Mouse (Mus musculus) limb, embryonic 11.5 days (tissue): Measurements from ENCODE around the gene B230217C12Rik. TPM values are rescaled to one million over a fixed set of nuclear protein-coding genes. Genes with fewer than 3 reads are reported as not detected.
A peak's percentile ranks its signal among the peaks of the same experiment; 100 is the strongest.

ENCODE experiments used
- ATAC-seq: fragments of 200-750 bp; cut with Nextera tagmentation; 2 replicates; pipeline ENCODE4 v1.8.0; 2017; ENCODE audit warnings: low read depth; ENCODE audit not compliant: insufficient number of reproducible peaks, low FRiP score, low TSS enrichment
- DNase-seq: peaks from one replicate; pipeline ENCODE4 v3.0.0-alpha.2; 2015; ENCODE audit warnings: low spot score
- H3K27ac ChIP-seq: fragments of 300-500 bp; sonication (generic); replicated peaks from 2 replicates; pipeline ENCODE4 v1.5.1; 2014; ENCODE audit warnings: low read depth, mild to moderate bottlenecking, low read length
- H3K27me3 ChIP-seq: fragments of 300-500 bp; sonication (generic); 2 replicates; pipeline ENCODE4 v1.6.1; 2014; ENCODE audit warnings: mild to moderate bottlenecking, low read length, mixed read lengths; ENCODE audit not compliant: control insufficient read depth, insufficient read depth
- H3K36me3 ChIP-seq: fragments of 300-500 bp; sonication (generic); 2 replicates; pipeline ENCODE4 v1.6.1; 2014; ENCODE audit warnings: mild to moderate bottlenecking, low read length, moderate library complexity, mixed read lengths; ENCODE audit not compliant: control insufficient read depth, insufficient read depth
- H3K4me1 ChIP-seq: fragments of 300-500 bp; sonication (generic); 2 replicates; pipeline ENCODE4 v1.6.1; 2014; ENCODE audit warnings: low read length, mixed read lengths; ENCODE audit not compliant: control insufficient read depth, insufficient read depth
- H3K4me2 ChIP-seq: fragments of 300-500 bp; sonication (generic); 2 replicates; pipeline ENCODE4 v1.6.1; 2014; ENCODE audit warnings: low read depth, mild to moderate bottlenecking, moderate library complexity; ENCODE audit not compliant: severe bottlenecking
- H3K4me3 ChIP-seq: fragments of 300-500 bp; sonication (generic); 2 replicates; pipeline ENCODE4 v1.5.1; 2014; ENCODE audit warnings: low read depth, low read length
- H3K9ac ChIP-seq: fragments of 300-500 bp; sonication (generic); 2 replicates; pipeline ENCODE4 v1.6.1; 2014; ENCODE audit warnings: mild to moderate bottlenecking, low read length
- H3K9me3 ChIP-seq: fragments of 300-500 bp; sonication (generic); 2 replicates; pipeline ENCODE4 v1.6.1; 2016; ENCODE audit warnings: low read length; ENCODE audit not compliant: control insufficient read depth
- WGBS: fragments of 180-500 bp; shearing (Covaris S2); extraction: QIAGEN DNeasy Blood & Tissue Kit; methylation state at CpG from one replicate; pipeline ENCODE4 v1.1.7; 2014; 5-methylcytosine and 5-hydroxymethylcytosine counted together
- polyA plus RNA-seq: library from polyadenylated mRNA; unstranded; fragments of >200 nt; fragmentation: Nextera tagmentation; extraction: Ambion mirVana; gene quantifications from 2 replicates; pipeline ENCODE4 v1.2.1, GENCODE M21; 2014

The B230217C12Rik gene
- polyA plus RNA-seq, 1 experiment from 2014 or later, result 15.9 TPM

DNA sequence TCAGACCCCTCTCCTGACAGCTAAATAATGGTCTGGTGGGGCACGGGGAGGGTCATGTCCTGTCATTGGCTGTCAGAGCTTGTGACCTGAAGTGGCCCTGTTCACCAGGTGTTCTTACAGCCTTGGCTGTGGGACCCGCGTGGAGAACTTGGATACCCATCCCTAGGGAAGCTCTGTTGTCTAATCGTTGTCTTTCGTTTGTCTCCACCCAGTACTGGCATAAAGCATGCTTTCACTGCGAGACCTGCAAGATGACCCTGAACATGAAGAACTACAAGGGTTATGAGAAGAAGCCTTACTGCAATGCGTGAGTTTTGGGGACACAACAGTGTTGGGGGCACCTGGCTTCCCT lies 34.0 kb upstream of the B230217C12Rik start:
- Histone ChIP-seq H3K4me3 (no peak overlapping the region), H3K27ac (no peak overlapping the region), H3K9ac (no peak overlapping the region), H3K4me2 (no peak overlapping the region), H3K36me3 (peaks cover 3% of the 10 kb centered on the region), H3K9me3 (no peaks in the 10 kb centered on the region), H3K27me3 (no peaks in the 10 kb centered on the region), H3K4me1 (peaks cover 61% of the 10 kb centered on the region)
- WGBS, result 75% methylated on average over 7 of the region's 7 CpGs
- DNase-seq (no peak), ATAC-seq (no peak)

- no peak for ATAC-seq
- Histone ChIP-seq H3K27ac (no peak overlapping the region), H3K4me1 (peaks cover 60% of the 10 kb centered on the region), H3K27me3 (no peaks in the 10 kb centered on the region), H3K36me3 (peaks cover 3% of the 10 kb centered on the region), H3K4me3 (no peak overlapping the region), H3K4me2 (no peak overlapping the region), H3K9ac (no peak overlapping the region), H3K9me3 (no peaks in the 10 kb centered on the region)
- DNase-seq, result no peak
- WGBS, result 43% methylated on average over 6 of the region's 6 CpGs
Observed at GRCm38 (mm10) chr11:97807626-97808025, 33.0 kb upstream of the B230217C12Rik start.

GRCm38 (mm10) chr11:97808093-97808492 lies 32.5 kb upstream of the B230217C12Rik start:
- Histone ChIP-seq H3K4me2 (no peak overlapping the region), H3K36me3 (peaks cover 3% of the 10 kb centered on the region), H3K4me3 (no peak overlapping the region), H3K9ac (no peak overlapping the region), H3K27me3 (no peaks in the 10 kb centered on the region), H3K9me3 (no peaks in the 10 kb centered on the region), H3K4me1 (peaks cover 65% of the 10 kb centered on the region), H3K27ac (no peak overlapping the region)
- ATAC-seq (no peak), DNase-seq (peak; percentile 53)
- WGBS, result 48% methylated on average over 2 of the region's 2 CpGs

DNA sequence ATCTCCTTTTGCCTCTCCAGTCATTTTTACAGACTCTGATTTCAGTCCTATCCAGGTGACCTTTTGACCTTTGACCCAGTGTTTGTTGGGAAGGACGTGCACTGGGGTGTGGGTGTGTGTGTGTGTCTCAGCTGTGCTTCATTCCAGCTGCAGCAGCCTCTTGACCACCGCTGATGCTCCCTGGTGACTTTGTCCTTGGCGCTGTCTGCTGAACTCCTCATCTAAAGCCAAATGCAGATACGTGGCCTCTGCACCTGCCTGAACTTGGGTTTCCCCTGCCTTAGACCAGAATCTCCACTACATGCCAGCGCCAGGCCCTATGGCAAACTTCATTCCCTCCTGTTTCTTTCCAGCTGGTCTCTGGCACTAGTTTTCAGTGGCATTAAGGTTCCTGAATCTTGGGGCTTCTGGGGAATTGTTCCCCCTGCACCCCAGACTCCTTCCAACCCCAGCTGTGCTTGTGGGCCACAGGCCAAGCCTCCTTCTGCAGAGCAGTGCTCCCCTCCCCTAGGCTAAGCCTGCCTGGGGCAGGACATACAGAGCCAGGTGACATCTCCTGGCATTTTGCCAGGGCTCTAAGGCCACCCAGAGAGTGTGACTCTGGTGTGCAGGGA lies 31.9 kb upstream of the B230217C12Rik start:
- no peak for ATAC-seq

DNA sequence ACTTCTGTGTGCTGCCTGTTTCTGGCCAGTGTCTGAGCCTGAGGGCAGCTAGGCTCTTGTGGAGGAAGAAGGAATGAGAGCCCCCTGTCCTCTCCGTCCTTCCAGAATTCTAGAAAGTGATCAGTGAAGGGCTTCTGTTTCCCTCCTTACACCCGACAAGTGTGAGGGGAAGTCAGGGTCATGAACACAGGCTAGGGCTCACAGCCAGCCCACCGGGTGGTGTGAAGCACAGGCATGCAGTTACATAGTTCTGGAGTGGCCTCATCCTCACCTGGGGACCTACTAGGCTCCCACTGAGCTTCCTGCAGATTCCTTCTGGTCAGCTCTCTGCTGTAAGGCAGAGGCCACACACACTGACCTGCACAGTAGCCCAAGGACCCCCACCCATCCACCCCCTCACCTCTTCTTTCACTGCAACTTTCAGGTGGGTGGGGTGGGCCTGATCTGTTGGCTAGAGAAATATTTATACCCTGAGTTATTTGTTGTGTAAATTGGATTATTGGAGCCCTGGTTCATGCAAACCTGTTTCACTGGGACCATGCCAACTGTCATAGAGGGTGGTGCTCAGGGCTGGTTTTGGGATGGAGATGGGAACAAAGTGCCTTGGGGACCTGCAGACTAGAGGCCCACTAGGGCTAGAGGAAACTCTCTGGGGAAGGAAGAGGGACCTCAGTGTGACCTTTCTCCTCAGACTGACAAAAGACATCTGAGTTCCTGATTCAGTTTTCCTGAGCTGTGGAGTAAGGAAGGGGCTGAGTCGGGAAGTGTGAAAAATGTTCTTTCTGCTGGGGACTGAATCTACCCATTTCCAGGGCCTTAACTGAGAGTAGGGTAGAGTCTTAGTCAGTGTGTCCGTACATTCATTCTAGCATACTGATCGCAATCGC lies 31.1 kb upstream of the B230217C12Rik start:
- DNase-seq (no peak), ATAC-seq (no peak)
- H3K27ac ChIP-seq, result no peak overlapping the region
- H3K4me1 ChIP-seq, result peaks cover 56% of the 10 kb centered on the region
- H3K9ac ChIP-seq, result no peak overlapping the region
- no peaks in the 10 kb centered on the region for H3K27me3 ChIP-seq
- H3K4me2 ChIP-seq, result no peak overlapping the region
- no peaks in the 10 kb centered on the region for H3K9me3 ChIP-seq
- WGBS, result 79% methylated on average over 7 of the region's 7 CpGs
- H3K36me3 ChIP-seq, result peaks cover 3% of the 10 kb centered on the region
- H3K4me3 ChIP-seq, result no peak overlapping the region

More for the DNA sequence above, 31.9 kb upstream of the B230217C12Rik start:
- Histone ChIP-seq H3K4me1 (peaks cover 64% of the 10 kb centered on the region), H3K9me3 (no peaks in the 10 kb centered on the region), H3K4me2 (no peak overlapping the region), H3K27ac (no peak overlapping the region), H3K27me3 (no peaks in the 10 kb centered on the region), H3K4me3 (no peak overlapping the region), H3K36me3 (peaks cover 3% of the 10 kb centered on the region), H3K9ac (no peak overlapping the region)
- DNase-seq, result no peak
- WGBS, result 55% methylated on average over 5 of the region's 5 CpGs

DNA sequence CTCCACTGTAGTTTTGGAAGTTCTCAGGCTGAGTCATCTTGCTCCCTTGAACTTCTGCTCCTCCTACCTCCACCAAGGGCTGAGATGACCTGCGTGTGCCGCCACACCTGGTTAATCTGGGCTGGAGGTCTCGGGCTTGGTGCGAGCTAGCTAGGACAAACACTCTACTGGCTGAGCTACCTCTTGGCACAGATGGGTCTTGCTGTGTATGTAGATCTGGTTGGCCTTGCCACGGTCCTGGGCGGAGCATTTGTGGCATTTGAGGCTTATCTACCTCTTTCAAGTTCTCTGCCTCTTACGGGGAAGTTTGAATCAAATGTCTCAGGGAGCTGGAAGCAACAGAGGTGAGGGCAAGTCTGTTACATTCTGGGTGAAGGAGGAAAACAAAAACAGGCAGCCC lies 30.2 kb upstream of the B230217C12Rik start:
- H3K9ac ChIP-seq, result no peak overlapping the region
- WGBS, result 79% methylated on average over 7 of the region's 7 CpGs
- no peaks in the 10 kb centered on the region for H3K9me3 ChIP-seq
- H3K4me3 ChIP-seq, result no peak overlapping the region
- peaks cover 50% of the 10 kb centered on the region for H3K4me1 ChIP-seq
- peaks cover 3% of the 10 kb centered on the region for H3K36me3 ChIP-seq
- no peak overlapping the region for H3K4me2 ChIP-seq
- ATAC-seq (no peak), DNase-seq (no peak)
- no peak overlapping the region for H3K27ac ChIP-seq
- H3K27me3 ChIP-seq, result no peaks in the 10 kb centered on the region

DNA sequence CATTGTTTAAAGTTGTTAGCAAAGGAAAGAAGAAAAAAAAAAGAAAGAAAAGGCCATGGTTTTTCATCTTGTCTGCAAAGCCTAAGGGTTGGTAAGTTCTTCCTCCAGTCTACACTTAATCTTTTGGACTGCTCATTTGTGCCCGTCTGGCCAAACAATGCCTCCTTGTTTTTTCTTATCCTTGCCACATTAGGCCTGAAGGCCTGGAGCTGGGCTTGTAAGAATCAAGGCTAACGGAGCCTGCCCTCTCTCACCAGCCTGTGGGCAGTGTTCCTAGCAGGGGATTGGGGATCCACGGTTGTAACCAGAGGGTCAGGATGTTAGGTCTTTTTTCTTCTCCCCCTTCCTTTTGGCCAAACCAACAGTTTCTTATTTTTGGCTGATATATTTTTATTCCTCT lies 29.6 kb upstream of the B230217C12Rik start:
- ATAC-seq (no peak), DNase-seq (no peak)
- H3K27ac ChIP-seq, result no peak overlapping the region
- no peak overlapping the region for H3K4me3 ChIP-seq
- H3K27me3 ChIP-seq, result no peaks in the 10 kb centered on the region
- H3K4me1 ChIP-seq, result peaks cover 50% of the 10 kb centered on the region
- H3K9ac ChIP-seq, result no peak overlapping the region
- WGBS, result 54% methylated on average over 3 of the region's 3 CpGs
- no peaks in the 10 kb centered on the region for H3K9me3 ChIP-seq
- H3K4me2 ChIP-seq, result no peak overlapping the region
- peaks cover 3% of the 10 kb centered on the region for H3K36me3 ChIP-seq

- no peaks in the 10 kb centered on the region for H3K9me3 ChIP-seq
- no peak overlapping the region for H3K4me3 ChIP-seq
- peaks cover 48% of the 10 kb centered on the region for H3K4me1 ChIP-seq
- H3K36me3 ChIP-seq, result peaks cover 3% of the 10 kb centered on the region
- H3K27me3 ChIP-seq, result no peaks in the 10 kb centered on the region
- H3K27ac ChIP-seq, result no peak overlapping the region
- peak overlapping the region; percentile 12; the same call in 1 of the 2 replicates for H3K4me2 ChIP-seq
- DNase-seq (no peak), ATAC-seq (no peak)
- WGBS, result 50% methylated on average over 12 of the region's 13 CpGs
- no peak overlapping the region for H3K9ac ChIP-seq
Observed at GRCm38 (mm10) chr11:97811569-97812362, 28.8 kb upstream of the B230217C12Rik start.
